Mouse (Mus musculus) skeletal muscle tissue, postnatal 0 days (tissue): ENCODE measurements around the gene Lmo1. TPM values are rescaled to one million over a fixed set of nuclear protein-coding genes. Genes with fewer than 3 reads are reported as not detected.

Experiments
- polyA plus RNA-seq: library from polyadenylated mRNA; unstranded; fragments of >200 nt; fragmentation: Nextera tagmentation; extraction: Ambion mirVana; gene quantifications from 2 replicates; pipeline ENCODE4 v1.2.1, GENCODE M21; 2015

Gene Lmo1
- 3.5 and 8.8 TPM in 2 replicates for polyA plus RNA-seq

GRCm38 (mm10) chr7:109174949-109175669, at the start of gene Lmo1:
Gene Lmo1 (minus strand): TSS chr7:109175207.

Other genes starting within 250 kb of the Lmo1 start
- gene Nlrp10, start 245.0 kb downstream of the Lmo1 start, polyA plus RNA-seq: 0.10 and 0.72 TPM in 2 replicates
- 54.4 and 64.3 TPM in 2 replicates for gene Eif3f, start 240.8 kb downstream of the Lmo1 start, polyA plus RNA-seq
- 2.8 and 3.0 TPM in 2 replicates for gene Tub, start 224.9 kb downstream of the Lmo1 start, polyA plus RNA-seq
- 0.99 and 1.1 TPM in 2 replicates for gene Ric3, start 91.9 kb downstream of the Lmo1 start, polyA plus RNA-seq